Mouse (Mus musculus) heart, postnatal 4 days (tissue): ENCODE measurements at regions not wholly inside any gene's neighbourhood (a gene's known extent, or its start where the extent isn't known, plus 50 kb on each side); places are given as distances from the start of the nearest gene placed in this dataset.
A peak's percentile ranks its signal among the peaks of the same experiment; 100 is the strongest.

ENCODE experiments used
- DNase-seq: peaks from one replicate; pipeline ENCODE4 v3.0.0; 2021

- peak; percentile 20 for DNase-seq
Measured at GRCm38 (mm10) chr5:90164434-90164833, 59.4 kb downstream of the Cox18 start.

DNA sequence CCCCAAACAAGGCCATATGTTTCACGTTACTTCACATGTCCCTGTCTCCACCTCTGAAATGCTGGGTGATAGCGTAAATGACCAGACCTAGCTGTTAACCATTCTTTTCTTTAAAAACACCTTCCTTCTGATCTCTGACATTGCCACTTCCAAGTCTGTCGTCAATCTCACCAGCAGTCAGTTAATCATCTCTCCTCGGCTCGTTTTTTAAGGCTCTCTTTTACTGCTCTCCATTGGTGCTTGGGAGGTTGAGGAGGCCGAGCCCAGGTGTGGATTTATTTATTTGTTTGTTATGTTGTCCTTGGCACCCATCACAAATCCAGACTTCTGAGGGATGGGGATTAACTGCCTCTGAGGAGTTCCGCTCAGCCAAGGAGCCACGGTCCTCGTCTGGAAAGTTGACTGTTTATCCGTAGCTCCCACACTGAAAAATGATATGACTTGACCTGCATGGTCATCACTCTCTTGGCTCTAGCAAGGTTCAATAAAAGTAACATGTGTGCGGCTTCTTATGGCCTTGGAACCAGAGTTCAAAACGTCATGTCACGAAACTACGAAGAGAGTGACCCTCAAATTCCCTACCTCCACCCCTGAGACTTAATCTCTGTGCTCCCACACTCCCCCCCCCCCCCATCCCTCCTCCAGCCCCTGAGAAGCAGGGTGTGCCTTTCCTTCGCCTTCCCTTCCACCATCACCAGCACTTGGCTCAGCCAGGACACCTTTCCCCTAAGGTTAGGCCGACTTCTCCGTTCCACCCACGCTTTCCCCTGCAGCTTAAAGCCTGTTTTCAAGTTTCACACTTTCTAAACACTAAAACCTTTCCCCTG, 60.6 kb downstream of the Cox18 start:
- DNase-seq, result no peak

GRCm38 (mm10) chr5:90160281-90160680, 63.5 kb downstream of the Cox18 start:
- DNase-seq, result no peak

- no peak for DNase-seq
Measured at GRCm38 (mm10) chr5:90156522-90156921, 67.3 kb downstream of the Cox18 start.

DNA sequence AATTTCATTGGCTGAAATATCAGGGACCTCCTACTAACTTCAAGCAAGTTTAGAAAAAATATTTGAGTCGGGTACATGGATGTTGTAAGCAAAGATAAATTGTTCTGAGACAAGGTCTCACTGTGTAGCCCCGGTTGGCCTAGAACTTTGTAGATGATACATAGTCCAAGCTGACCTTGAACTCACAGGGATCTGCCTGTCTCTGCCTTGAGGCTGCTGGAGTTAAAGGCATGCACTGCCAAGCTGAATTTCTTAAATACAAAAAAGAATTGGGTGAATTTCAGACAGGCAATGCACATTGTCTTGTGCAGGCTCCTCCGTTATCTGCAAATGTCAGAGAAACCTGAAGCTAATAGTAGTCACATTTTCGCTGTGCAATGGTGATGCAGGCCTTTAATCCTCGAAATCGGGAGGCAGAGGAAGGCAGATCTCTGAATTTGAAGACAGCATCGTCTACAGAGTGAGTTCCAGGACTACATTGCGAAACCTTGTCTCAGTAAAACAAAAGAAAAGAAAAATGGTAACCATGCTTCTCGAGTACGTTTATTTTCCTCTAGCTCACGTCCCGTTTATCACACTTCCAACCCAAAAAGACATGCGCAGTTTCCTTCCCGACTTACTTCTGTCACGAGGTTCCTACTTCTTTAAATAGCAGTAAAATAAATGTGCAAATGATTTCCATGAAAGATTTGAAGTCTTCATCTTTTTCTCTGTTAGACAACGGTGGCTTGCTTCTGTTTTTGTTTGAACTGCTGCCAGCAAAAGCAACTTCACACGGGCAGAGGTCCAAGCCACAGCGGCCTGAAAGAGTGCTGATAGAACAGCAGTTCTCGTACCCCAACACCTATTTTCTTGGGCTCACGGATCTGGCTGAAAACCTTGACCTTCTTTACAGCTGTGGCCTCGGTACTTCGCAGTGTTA, 73.9 kb downstream of the Cox18 start:
- peak; percentile 62 for DNase-seq

- no peak for DNase-seq
Measured at GRCm38 (mm10) chr5:90135971-90136370, 87.8 kb downstream of the Cox18 start.

- no peak for DNase-seq
Measured at GRCm38 (mm10) chr5:90107036-90107435, 116.8 kb downstream of the Cox18 start.

DNA sequence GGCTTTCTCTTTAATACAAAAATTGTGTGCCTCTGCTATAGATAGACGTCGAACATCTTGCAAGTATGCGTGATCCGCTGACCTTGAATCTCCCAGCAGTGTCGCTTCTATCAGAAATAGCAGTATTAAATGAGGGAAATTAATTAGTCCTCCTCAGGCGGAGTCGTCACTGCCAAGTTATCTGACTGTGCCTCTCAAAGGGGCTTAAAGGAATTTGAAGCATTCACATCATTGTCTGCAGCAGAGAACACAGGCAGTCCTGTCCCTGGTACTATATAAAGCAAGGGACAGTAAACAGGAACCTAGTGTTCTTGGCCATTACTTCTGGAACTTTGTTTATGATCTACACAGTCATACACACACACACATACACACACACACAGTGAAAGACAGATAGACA, 119.1 kb downstream of the Cox18 start:
- no peak for DNase-seq

- DNase-seq, result no peak
Measured at GRCm38 (mm10) chr5:90088541-90088940, 135.3 kb downstream of the Cox18 start.

DNA sequence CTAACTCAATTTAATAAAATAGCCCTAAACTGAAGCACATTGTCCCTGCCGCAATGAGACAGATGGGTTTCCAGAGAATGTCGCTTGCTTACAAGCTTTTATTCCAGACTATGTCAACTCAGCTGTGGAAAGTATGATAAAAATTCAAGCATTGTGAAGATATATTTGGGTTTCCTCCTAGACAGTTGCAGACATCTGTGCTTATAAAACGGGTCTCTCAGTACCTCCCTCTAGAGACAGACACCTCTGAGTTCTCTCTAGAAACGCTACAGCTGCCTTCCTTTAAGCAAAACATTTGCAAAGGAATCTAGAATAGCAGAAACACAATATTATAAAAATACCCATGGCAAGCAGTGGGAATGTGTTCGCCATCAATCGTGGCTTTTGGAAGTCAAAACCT, 137.3 kb downstream of the Cox18 start:
- no peak for DNase-seq

DNA sequence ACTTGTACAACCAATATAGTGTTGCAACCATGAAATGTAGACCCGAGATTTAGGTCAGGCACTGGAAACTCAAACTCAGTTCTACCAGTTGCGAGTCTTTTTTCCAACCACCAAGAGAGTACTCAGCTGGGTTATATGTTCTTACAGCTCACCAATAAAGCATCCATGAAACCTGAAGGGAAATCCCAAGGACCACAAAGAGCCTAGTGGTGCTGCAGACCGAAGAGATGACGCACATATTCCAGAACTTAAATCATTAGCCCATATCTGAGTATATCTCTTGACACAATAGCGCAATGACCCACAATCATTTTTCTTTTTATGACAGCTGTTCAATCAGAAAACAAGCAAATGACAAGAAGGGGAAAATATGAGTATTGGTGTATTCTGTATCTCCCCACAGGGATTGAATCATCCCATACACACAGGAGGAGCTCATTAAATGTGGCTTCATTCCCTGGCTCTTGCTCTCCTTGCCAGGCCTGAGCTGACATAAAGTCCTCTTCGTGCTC, 146.7 kb downstream of the Cox18 start:
- DNase-seq, result no peak

- peak; percentile 17 for DNase-seq
Measured at GRCm38 (mm10) chr5:90075629-90076349, 148.0 kb downstream of the Cox18 start.

DNA sequence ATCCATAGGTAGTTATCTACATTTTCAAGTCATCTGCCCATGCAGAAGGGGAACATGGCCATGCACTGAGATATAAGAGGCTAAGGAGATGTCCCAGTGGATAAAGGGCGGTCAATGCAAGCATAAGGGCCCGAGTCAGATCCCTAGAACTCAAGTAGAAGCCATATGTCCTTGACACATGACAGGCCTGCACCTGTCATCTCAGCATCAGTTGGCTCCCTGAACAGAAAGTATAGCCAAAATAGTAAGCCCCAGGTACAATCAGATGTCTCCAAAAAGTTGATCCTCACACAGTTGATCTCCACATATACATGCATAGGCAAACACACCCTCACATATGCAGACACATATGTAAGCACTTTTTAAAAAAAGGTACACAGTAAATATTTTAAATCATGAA, 152.0 kb downstream of the Cox18 start:
- DNase-seq, result no peak

DNA sequence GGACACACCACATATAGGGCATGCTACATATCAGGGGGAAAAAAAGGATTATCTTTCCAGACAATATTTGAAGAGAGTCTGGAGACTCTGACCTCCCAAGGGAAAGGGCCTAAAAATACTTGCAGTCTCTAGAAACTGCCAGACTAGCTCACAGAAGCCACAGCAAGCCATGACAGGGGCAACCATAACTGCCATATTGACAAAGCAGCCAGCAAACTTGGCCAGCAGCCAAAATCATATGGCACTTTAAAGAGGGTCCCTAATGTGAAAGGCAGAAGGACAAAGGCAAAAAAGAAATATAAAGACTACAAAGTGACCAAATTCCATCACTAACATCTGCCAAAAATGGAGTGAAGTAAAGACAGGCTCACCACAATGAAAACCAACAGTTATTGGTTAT, 155.2 kb downstream of the Cox18 start:
- no peak for DNase-seq

- no peak for DNase-seq
Measured at GRCm38 (mm10) chr5:90067817-90068216, 156.0 kb downstream of the Cox18 start.

DNA sequence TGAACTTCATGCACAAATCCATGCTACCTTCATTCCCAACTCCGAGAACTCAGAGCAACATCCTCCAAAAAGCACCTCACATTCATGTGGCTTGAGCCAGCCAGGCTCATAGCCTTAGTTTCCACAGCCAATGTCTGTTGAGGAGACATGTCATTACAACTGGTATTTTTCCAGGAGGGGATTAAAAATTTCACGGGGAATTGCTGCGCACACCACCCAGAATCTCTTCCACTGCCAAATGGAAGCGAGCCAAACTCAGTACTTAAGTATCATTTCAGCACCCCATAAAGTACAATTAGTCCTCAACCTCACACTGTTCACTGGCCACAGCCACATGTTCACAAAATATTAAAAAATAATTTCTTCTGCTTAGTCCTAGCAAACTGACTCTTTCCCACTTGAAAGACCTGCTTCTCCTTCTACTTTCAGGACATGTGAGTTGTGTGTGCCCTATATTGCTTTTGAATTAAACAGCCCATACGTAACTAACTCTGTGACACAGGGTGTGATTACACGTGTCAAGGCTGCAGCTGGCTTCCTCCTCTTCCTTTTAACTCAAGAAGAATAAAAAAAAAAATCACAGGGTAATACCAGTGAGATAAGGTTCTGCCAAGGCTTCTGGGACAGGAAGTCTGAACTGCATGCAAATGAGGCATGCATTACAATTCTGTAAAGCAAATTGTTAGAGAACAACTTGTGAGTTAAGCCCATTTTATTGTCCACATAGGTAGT, 157.8 kb downstream of the Cox18 start:
- DNase-seq, result peak; percentile 22

- peak; percentile 26 for DNase-seq
Measured at GRCm38 (mm10) chr5:90055686-90056085, 168.1 kb downstream of the Cox18 start.

DNA sequence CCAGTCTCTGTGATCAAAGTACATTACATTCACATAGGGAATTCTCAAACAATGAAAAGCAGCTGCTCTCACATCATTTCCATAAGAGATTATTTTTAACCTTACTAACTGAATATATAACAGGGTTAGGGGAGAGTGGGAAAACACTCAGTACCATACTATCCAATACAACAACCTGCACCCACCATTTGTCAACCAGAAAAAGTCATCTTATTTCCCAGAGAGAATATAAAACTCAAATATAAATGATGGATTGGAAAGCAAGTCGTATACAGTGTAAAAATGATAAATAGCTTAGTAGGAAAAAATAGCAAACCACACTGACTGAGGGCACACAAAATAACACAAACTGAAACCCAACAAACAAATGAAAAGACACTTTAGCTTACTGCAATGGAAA, 169.4 kb upstream of the Adamts3 start:
- DNase-seq, result no peak

GRCm38 (mm10) chr5:90049856-90050255, 166.7 kb upstream of the Adamts3 start:
- DNase-seq, result no peak

- DNase-seq, result no peak
Measured at GRCm38 (mm10) chr5:90042781-90043180, 159.6 kb upstream of the Adamts3 start.

DNA sequence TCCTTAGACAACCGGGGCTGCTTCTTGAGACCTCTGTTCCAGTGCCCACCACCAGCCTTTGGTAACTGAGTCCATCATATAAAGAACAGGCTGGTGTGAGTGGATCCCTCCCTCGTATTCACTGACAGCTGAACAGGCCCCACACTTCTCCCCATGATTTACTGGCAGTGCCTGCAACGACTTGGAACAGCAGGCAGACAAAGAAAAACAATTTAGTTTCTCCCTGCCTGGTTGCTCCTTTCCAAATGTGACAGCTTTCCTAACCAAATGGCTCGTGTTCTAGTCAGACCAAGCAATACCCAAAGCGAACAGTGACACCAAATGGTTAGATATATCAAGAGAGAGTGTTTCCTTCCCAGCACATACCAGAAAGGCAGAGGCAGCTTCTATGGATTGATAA, 150.0 kb upstream of the Adamts3 start:
- no peak for DNase-seq

- DNase-seq, result no peak
Measured at GRCm38 (mm10) chr5:90030737-90031136, 147.6 kb upstream of the Adamts3 start.
